Mouse (Mus musculus) G1E (cell line): ENCODE data around the gene Vmp1. TPM values are rescaled to one million over a fixed set of nuclear protein-coding genes. Genes with fewer than 3 reads are reported as not detected.

Source experiments
- ATAC-seq: 2 replicates; pipeline ENCODE4 v1.8.0; 2016; ENCODE audit warnings: mild to moderate bottlenecking; ENCODE audit not compliant: insufficient number of reproducible peaks, poor library complexity, low FRiP score, severe bottlenecking; ENCODE audit errors: extremely low read depth
- DNase-seq: peaks from one replicate; pipeline ENCODE4 v3.0.0; 2012; ENCODE audit warnings: low spot score
- H3K27me3 ChIP-seq: 2 replicates; pipeline ENCODE4 v1.6.1; 2012; ENCODE audit warnings: mild to moderate bottlenecking, low read length, inconsistent platforms; ENCODE audit not compliant: insufficient read depth
- H3K36me3 ChIP-seq: replicated peaks from 2 replicates; pipeline ENCODE3; 2012; ENCODE audit warnings: mild to moderate bottlenecking, inconsistent platforms
- H3K4me1 ChIP-seq: 2 replicates; pipeline ENCODE4 v1.6.1; 2012; ENCODE audit warnings: low read depth, low read length, inconsistent platforms, mixed read lengths; ENCODE audit not compliant: insufficient read depth
- H3K4me3 ChIP-seq: 2 replicates; pipeline ENCODE4 v1.5.1; 2012; ENCODE audit warnings: low read depth, mild to moderate bottlenecking, inconsistent platforms, low read length, moderate library complexity, mixed read lengths
- H3K9me3 ChIP-seq: replicated peaks from 2 replicates; pipeline ENCODE4 v1.6.1; 2012; ENCODE audit warnings: inconsistent platforms
- CTCF ChIP-seq: IDR thresholded peaks from 2 replicates; pipeline ENCODE4 v1.5.1; 2012; ENCODE audit warnings: low read depth, low read length, inconsistent platforms, mixed read lengths
- GATA1 ChIP-seq: IDR thresholded peaks from 2 replicates; pipeline ENCODE4 v1.6.1; 2012; ENCODE audit warnings: borderline replicate concordance, low read length, inconsistent platforms, mixed read lengths
- GATA2 ChIP-seq: IDR thresholded peaks from 2 replicates; pipeline ENCODE4 v1.6.1; 2012; ENCODE audit warnings: low read depth, low read length, inconsistent platforms, borderline replicate concordance
- POLR2AphosphoS5 ChIP-seq: IDR thresholded peaks from 2 replicates; pipeline ENCODE4 v1.6.1; 2012; ENCODE audit warnings: low read depth, low read length, inconsistent platforms; ENCODE audit not compliant: insufficient replicate concordance
- TAL1 ChIP-seq: conservative IDR thresholded peaks from 2 replicates; pipeline ENCODE4 v1.6.1; 2012; ENCODE audit warnings: low read depth, low read length, inconsistent platforms, mixed read lengths
- polyA plus RNA-seq: library from polyadenylated mRNA; stranded (reverse); fragments of >175 nt; gene quantifications from 2 replicates; pipeline ENCODE4 v1.2.3, GENCODE M21; 2012
- total RNA-seq, 2 experiments: library from RNA; stranded (forward) in 1 of 2; stranded (reverse) in 1 of 2; fragments of 200-1000 nt in 1 of 2; fragments of >200 nt in 1 of 2; fragmentation: Nextera tagmentation in 1 of 2; gene quantifications; 2 replicates each; pipeline ENCODE4 v1.2.3; 2014 to 2017

Vmp1 gene
- total and polyA plus RNA-seq, 3 experiments, result 19.1 to 188 (median 163) TPM

DNA sequence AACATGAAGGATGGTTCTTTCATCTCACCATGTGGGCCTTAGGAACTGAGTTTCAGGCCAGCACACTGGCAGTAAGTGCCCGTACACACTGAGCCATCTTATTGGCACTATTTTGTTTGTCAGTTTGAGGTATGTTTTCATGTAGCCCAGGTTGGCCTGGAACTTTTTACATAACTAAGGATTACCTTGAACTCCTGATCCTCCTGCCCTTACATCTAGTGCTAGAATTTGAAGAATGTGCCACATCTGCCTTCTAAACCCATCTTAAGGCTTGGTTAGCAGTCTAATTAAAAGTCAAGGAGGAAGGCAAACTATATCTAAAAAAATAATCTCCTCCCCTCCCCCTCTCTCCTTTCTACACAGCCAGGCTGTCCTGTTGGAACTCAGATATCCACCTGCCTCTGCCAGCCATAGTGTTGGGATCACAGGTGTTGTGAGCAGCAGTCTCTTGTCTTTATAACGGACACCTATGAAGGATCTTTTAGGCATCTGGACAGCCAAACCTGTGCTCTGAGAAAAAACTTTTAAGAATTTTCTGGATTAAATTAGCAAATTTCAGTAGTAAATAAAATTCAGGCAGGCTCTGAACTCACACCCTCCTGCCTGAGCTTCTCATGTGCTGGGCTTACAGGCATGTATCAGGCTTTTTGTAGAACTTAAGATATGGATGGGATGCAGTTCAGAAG lies 91.6 kb downstream of the Vmp1 start:
- Histone ChIP-seq H3K9me3 (no peaks in the 10 kb centered on the region), H3K27me3 (no peaks in the 10 kb centered on the region), H3K4me1 (peaks cover 69% of the 10 kb centered on the region), H3K36me3 (peaks cover 46% of the 10 kb centered on the region), H3K4me3 (no peak overlapping the region; the same call in 1 of the 2 replicates)
- no peak for DNase-seq
- no peak for ATAC-seq
- TF ChIP-seq GATA2 (no peak), POLR2AphosphoS5 (no peak), CTCF (no peak), TAL1 (no peak), GATA1 (no peak)

DNA sequence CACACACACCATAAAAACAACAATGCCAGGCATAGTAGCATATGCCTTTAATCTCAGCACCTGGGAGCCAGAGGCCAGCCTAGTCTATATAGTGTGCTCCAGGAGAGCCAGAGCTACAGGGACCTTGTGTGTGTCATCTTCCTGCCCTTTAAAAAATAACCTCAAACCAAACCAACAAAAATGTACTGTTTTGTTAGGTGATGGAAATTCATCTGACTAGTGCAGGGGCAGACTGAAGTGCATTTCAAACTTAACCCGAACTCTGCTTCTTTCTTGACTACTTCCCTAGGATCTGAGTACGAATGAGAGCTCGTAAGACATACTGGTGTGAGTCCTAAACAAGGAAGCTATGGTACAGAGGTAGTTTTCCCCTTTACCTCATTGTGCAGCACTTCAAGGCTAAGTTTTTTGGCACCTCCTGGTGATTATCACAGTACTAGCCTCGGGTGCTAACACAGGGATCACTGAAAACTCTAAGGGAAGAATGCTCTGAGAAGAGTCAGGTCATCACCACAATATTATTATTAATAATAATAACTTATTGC lies 92.3 kb downstream of the Vmp1 start:
- no peaks in the 10 kb centered on the region for H3K9me3 ChIP-seq
- ATAC-seq (no peak), DNase-seq (no peak)
- H3K36me3 ChIP-seq, result peaks cover 41% of the 10 kb centered on the region
- H3K4me1 ChIP-seq, result peaks cover 70% of the 10 kb centered on the region
- no peaks in the 10 kb centered on the region for H3K27me3 ChIP-seq
- no peak for TF ChIP-seq GATA1
- TF ChIP-seq POLR2AphosphoS5, result no peak
- no peak for TF ChIP-seq TAL1
- no peak for TF ChIP-seq GATA2
- TF ChIP-seq CTCF, result no peak
- no peak overlapping the region for H3K4me3 ChIP-seq

DNA sequence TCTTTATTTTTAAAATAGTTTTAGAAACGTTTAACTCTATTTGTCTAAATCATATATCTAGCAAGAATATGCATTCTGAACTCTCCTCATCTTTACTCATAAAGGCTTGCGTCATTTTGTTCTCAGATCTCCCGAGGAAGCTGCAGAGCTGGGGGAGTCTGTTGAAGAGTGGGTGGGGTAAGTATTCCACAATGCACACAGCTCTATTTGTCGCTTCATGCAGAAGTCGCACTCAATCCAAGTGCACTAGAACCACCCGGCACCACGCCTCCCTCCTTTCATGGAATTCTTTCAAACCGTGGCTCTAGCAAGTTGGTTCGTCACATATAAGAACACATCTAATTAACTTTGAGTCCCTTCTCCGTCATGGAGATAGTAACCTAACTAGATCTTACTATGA lies 93.1 kb downstream of the Vmp1 start:
- DNase-seq, result no peak
- no peak overlapping the region for H3K4me3 ChIP-seq
- no peak for TF ChIP-seq POLR2AphosphoS5
- no peak for TF ChIP-seq GATA2
- TF ChIP-seq TAL1, result no peak
- no peak for TF ChIP-seq CTCF
- no peak for TF ChIP-seq GATA1
- H3K36me3 ChIP-seq, result peaks cover 36% of the 10 kb centered on the region
- H3K9me3 ChIP-seq, result no peaks in the 10 kb centered on the region
- H3K4me1 ChIP-seq, result peaks cover 71% of the 10 kb centered on the region
- no peaks in the 10 kb centered on the region for H3K27me3 ChIP-seq
- ATAC-seq, result no peak

DNA sequence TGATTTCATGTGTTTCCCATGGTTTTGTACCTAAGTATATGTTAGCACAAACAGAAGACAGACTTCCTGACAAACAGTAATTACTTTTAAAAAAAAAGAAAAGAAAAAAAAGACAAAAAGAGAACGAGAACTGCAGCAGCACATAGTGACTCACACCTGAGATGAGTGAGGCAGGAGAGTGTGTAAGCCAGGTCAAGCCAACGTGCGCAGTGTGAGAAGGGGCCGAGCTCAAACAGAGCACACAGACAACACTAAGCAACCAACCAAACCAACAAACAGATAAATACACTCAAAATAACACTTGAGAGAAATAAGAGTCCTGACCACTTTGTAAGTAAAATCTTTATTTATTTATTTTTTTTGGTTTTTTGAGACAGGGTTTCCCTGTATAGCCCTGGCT lies 93.6 kb downstream of the Vmp1 start:
- TF ChIP-seq GATA2, result no peak
- TF ChIP-seq TAL1, result no peak
- no peak for TF ChIP-seq CTCF
- TF ChIP-seq GATA1, result no peak
- TF ChIP-seq POLR2AphosphoS5, result no peak
- H3K4me1 ChIP-seq, result peaks cover 74% of the 10 kb centered on the region
- peaks cover 38% of the 10 kb centered on the region for H3K36me3 ChIP-seq
- H3K4me3 ChIP-seq, result no peak overlapping the region
- ATAC-seq (no peak), DNase-seq (no peak)
- no peaks in the 10 kb centered on the region for H3K9me3 ChIP-seq
- H3K27me3 ChIP-seq, result no peaks in the 10 kb centered on the region

DNA sequence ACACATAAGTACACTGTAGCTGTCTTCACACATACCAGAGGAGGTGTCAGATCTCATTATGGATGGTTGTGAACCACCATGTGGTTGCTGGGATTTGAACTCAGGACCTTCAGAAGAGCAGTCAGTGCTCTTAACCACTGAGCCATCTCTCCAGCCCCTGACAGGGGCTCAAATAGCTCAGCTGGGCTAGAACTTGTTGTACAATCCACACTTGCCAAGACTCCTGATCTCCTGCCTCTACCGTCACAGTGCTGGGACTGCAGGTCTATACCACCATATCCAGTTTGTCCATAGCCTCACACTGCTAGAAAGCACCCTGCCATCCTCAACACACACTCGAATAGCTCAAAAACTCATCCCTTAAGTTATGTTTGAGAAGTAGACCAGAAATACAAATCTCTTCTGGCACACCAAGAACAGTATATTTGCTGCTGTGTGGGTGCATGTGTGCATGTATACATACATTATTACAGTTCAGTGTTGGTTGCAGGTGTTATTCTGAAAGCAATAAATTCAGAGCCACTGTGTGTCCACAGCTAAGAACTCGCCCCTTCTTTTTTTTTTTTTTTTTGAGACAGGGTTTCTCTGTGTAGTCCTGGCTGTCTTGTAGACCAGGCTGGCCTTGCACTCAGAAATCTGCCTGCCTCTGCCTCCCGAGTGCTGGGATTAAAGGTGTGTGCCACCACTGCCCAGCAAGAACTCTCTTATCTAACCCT lies 94.9 kb downstream of the Vmp1 start:
- Histone ChIP-seq H3K36me3 (peaks cover 38% of the 10 kb centered on the region), H3K4me1 (peaks cover 72% of the 10 kb centered on the region), H3K4me3 (no peak overlapping the region), H3K27me3 (no peaks in the 10 kb centered on the region), H3K9me3 (no peaks in the 10 kb centered on the region)
- DNase-seq (no peak), ATAC-seq (no peak)
- TF ChIP-seq GATA2 (no peak), CTCF (no peak), POLR2AphosphoS5 (no peak), GATA1 (no peak), TAL1 (no peak)

DNA sequence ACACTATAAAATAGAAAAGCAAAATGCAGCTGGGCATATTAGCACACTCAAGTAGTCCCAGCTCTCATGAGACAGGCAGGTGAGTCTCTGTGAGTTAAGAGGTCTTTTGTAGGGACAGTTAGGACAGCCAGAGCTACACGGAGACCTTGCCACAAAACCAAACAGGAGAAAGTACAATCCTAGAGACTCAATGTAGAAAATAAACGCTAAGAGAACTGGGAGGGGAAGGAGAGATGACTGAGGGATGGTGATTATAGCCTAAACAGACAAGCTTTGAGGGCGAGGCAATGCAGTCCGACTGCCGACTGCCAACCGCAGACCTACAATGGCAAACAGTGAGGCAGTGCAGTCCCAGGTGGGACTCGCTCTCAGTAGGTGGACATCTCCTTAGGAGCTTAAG lies 95.8 kb downstream of the Vmp1 start:
- Histone ChIP-seq H3K36me3 (peaks cover 42% of the 10 kb centered on the region), H3K4me3 (peak overlapping the region; percentile 64; the same call in 1 of the 2 replicates), H3K4me1 (peaks cover 67% of the 10 kb centered on the region), H3K9me3 (no peaks in the 10 kb centered on the region), H3K27me3 (no peaks in the 10 kb centered on the region)
- ATAC-seq (no peak), DNase-seq (no peak)
- TF ChIP-seq GATA2 (no peak), CTCF (no peak), GATA1 (no peak), POLR2AphosphoS5 (no peak), TAL1 (no peak)
